Comparison of ENCODE assay signal across 19 mouse cellular contexts in the genomic region with DNA sequence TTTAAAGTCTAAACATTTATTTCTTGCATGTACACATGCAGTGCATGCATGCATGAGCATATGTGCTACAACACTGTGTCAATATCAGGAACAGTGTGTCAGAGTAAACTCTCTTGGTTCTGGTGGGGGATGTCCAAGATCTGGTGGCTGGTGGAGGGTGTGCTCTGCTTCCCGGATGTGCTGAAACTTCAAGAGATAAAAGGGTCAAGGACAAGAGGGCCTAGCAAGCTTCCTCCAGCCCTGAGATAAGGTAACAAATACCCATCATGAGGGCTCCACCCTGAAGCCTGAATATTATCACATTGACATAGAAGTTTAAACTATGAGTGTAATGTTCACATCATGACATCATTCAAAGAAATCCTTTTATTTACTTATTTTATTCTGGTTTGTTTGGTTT.
"Had no signal": no experiment of that assay in that cellular context is flagged by ENCODE, and none has a peak within 500 bp of the region (broad histone marks: within the 10 kb centered on the region; RNA-seq: fewer than 3 reads in every experiment).

No protein-coding gene starts in this region.

- H3K27me3 ChIP-seq: limb, embryonic 12.5 days; limb, embryonic 15.5 days; midbrain, embryonic 12.5 days; midbrain, embryonic 15.5 days; neural tube, embryonic 12.5 days; neural tube, embryonic 15.5 days had no signal

- H3K4me2 ChIP-seq: limb, embryonic 12.5 days; limb, embryonic 15.5 days; midbrain, embryonic 12.5 days; midbrain, embryonic 15.5 days; neural tube, embryonic 12.5 days; neural tube, embryonic 15.5 days had no signal

- H3K36me3 ChIP-seq: limb, embryonic 12.5 days; limb, embryonic 15.5 days; midbrain, embryonic 12.5 days; midbrain, embryonic 15.5 days; neural tube, embryonic 12.5 days; neural tube, embryonic 15.5 days had no signal

- DNase-seq: kidney, adult 2 months; kidney, postnatal 25 days; layer of hippocampus, adult 9-11 months; lung, adult 2 months; lung, postnatal 14 days; lung, postnatal 4 days; right cerebral cortex, adult 18-20 months; right cerebral cortex, postnatal 14 days; right cerebral cortex, postnatal 4 days; thymus, postnatal 25 days had no signal

- H3K4me1 ChIP-seq: limb, embryonic 12.5 days; limb, embryonic 15.5 days; midbrain, embryonic 12.5 days; neural tube, embryonic 12.5 days had no signal

- H3K4me3 ChIP-seq: layer of hippocampus, adult 2 months; limb, embryonic 12.5 days; limb, embryonic 15.5 days; midbrain, embryonic 12.5 days; midbrain, embryonic 15.5 days; neural tube, embryonic 12.5 days; neural tube, embryonic 15.5 days had no signal

- H3K9me3 ChIP-seq: limb, embryonic 12.5 days; limb, embryonic 15.5 days; midbrain, embryonic 12.5 days; midbrain, embryonic 15.5 days; neural tube, embryonic 12.5 days; neural tube, embryonic 15.5 days had no signal

- H3K9ac ChIP-seq: limb, embryonic 12.5 days; limb, embryonic 15.5 days; midbrain, embryonic 12.5 days; midbrain, embryonic 15.5 days; neural tube, embryonic 12.5 days; neural tube, embryonic 15.5 days had no signal

- ATAC-seq: intestine, postnatal 0 days; midbrain, embryonic 15.5 days had no signal

- H3K27ac ChIP-seq: kidney, postnatal 0 days; layer of hippocampus, adult 2 months; limb, embryonic 12.5 days; limb, embryonic 15.5 days; midbrain, embryonic 12.5 days; midbrain, embryonic 15.5 days; neural tube, embryonic 12.5 days; neural tube, embryonic 15.5 days had no signal
